Mouse (Mus musculus): ENCODE measurements around the gene 1700013G24Rik.

- TF ChIP-seq CTCF (IDR thresholded peaks at IDR 0.05) (0 out of 2 replicates have a peak, but pooled peaks have one; percentile 22), EP300 (IDR thresholded peaks at IDR 0.05) (peak; percentile 44; the same call in 1 of the 2 replicates)
Observed at GRCm38 (mm10) chr4:137473701-137474388, 20.8 kb downstream of the 1700013G24Rik start.

Measured in lung, postnatal 0 days (tissue).